Mouse (Mus musculus) liver, postnatal 0 days (tissue): ENCODE results near the gene Anapc11.

ENCODE experiments used
- CTCF ChIP-seq: sonication (generic); IDR thresholded peaks from 2 replicates; pipeline ENCODE4 v1.5.1; 2016; ENCODE audit warnings: antibody characterized with exemption, low read depth
- EP300 ChIP-seq: IDR thresholded peaks from 2 replicates; pipeline ENCODE4 v1.6.1; 2016; ENCODE audit warnings: antibody characterized with exemption, low read depth, mild to moderate bottlenecking

DNA sequence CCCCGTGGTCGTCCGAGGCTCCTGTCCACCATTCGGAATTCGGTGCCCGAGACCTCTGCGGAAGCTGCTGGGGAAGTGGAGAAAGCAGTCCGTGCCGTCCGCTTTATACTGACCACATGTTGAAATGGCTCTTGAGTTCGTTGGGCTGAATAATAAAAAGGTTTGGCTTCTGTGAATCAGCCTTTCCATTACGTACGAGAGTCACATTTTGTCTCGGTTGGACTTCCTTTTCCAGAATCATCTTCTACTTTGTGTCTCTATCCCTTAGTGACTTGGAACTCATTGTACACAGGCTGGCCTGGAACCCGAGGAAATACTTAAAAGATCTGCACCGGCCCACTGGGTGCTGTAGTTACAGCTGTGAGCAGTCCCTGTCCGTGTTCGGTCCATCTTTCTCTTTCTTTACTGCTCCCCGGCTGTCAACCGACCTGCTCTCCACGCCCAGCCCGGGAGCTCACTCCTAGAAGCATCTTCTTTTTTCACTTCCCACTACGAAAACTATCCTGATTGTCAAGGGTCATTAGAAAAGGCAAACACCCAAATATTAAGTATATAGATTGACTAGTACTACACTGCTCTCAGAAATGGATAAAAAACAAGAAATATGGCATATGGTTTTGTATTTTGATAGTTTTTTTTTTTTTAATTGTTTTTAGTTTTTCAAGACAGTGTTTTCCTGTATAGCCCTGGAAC lies 24.5 kb upstream of the Anapc11 start:
- TF ChIP-seq EP300, result no peak
- TF ChIP-seq CTCF, result no peak
